21 mouse cellular contexts compared by ENCODE assay signal in genomic region chr2:65170256-65170655, GRCm38 (mm10).
DNase-seq lines count a peak whose midpoint lies in the region; ATAC-seq and TF ChIP-seq lines count a peak whose summit lies in the region.
"Had no signal": no experiment of that assay in that cellular context is flagged by ENCODE, and none has a peak within 500 bp of the region (broad histone marks: within the 10 kb centered on the region; RNA-seq: fewer than 3 reads in every experiment).

No protein-coding gene starts in this region.

- no peaks in the 10 kb centered on the region for H3K27me3 ChIP-seq in spleen, adult 2 months (ENCODE audit: control insufficient read depth, insufficient read depth, low read length)
- no peaks in the 10 kb centered on the region for H3K27me3 ChIP-seq in forebrain, embryonic 14.5 days (replicated peaks; ENCODE audit: control insufficient read depth, insufficient read depth, low read length)
- H3K27me3 ChIP-seq: forebrain, embryonic 13.5 days; hindbrain, embryonic 12.5 days; midbrain, embryonic 13.5 days; neural tube, embryonic 15.5 days had no signal

- H3K79me2 ChIP-seq in macrophage (ENCODE audit: inconsistent target): no peaks in the 10 kb centered on the region

- peak overlapping the region; percentile 24; the same call in 1 of the 2 replicates for H3K27ac ChIP-seq in gastrocnemius, adult 2 months
- no peak overlapping the region for H3K27ac ChIP-seq in spleen, adult 2 months (ENCODE audit: insufficient read depth, low read length)
- no peak overlapping the region for H3K27ac ChIP-seq in macrophage
- H3K27ac ChIP-seq in forebrain, embryonic 14.5 days (ENCODE audit: low read depth, low read length): no peak overlapping the region
- H3K27ac ChIP-seq: embryonic facial prominence, embryonic 10.5 days; forebrain, embryonic 13.5 days; hindbrain, embryonic 12.5 days; limb, embryonic 10.5 days; midbrain, embryonic 13.5 days; neural tube, embryonic 15.5 days had no signal

- no peak overlapping the region for H3K9ac ChIP-seq in forebrain, embryonic 14.5 days (ENCODE audit: low read length)
- H3K9ac ChIP-seq: forebrain, embryonic 13.5 days; hindbrain, embryonic 12.5 days; midbrain, embryonic 13.5 days; neural tube, embryonic 15.5 days had no signal

- WGBS in spleen, adult 2 months: 19% methylated on average over 5 of the region's 5 CpGs
- 20% methylated on average over 4 of the region's 5 CpGs for WGBS in macrophage (ENCODE audit: missing documents)
- WGBS in forebrain, embryonic 14.5 days: 94% methylated on average over 5 of the region's 5 CpGs

- peaks cover 2% of the 10 kb centered on the region for H3K4me1 ChIP-seq in spleen, adult 2 months (ENCODE audit: control insufficient read depth, insufficient read depth, insufficient read length)
- H3K4me1 ChIP-seq in forebrain, embryonic 14.5 days (ENCODE audit: control insufficient read depth, insufficient read depth, low read length): no peaks in the 10 kb centered on the region
- H3K4me1 ChIP-seq: forebrain, embryonic 13.5 days; hindbrain, embryonic 12.5 days; midbrain, embryonic 13.5 days; neural tube, embryonic 15.5 days had no signal

- no peaks in the 10 kb centered on the region for H3K9me3 ChIP-seq in forebrain, embryonic 14.5 days (replicated peaks; ENCODE audit: control insufficient read depth, low read length)
- H3K9me3 ChIP-seq: embryonic facial prominence, embryonic 10.5 days; forebrain, embryonic 13.5 days; hindbrain, embryonic 12.5 days; limb, embryonic 10.5 days; midbrain, embryonic 13.5 days; neural tube, embryonic 15.5 days had no signal

- TF ChIP-seq CTCF in gastrocnemius, adult 2 months (IDR thresholded peaks at IDR 0.05): no peak
- TF ChIP-seq CTCF in spleen, adult 2 months (IDR thresholded peaks at IDR 0.05; ENCODE audit: extremely low read depth, insufficient read depth, insufficient read length, insufficient replicate concordance): no peak

- no peak overlapping the region for H3K4me2 ChIP-seq in forebrain, embryonic 14.5 days (ENCODE audit: low read length)
- H3K4me2 ChIP-seq: forebrain, embryonic 13.5 days; hindbrain, embryonic 12.5 days; midbrain, embryonic 13.5 days; neural tube, embryonic 15.5 days had no signal

- H3K4me3 ChIP-seq in gastrocnemius, adult 2 months: peak overlapping the region; percentile 57; the same call in 1 of the 2 replicates
- peak overlapping the region; percentile 10; the same call in 1 of the 2 replicates for H3K4me3 ChIP-seq in spleen, adult 2 months (ENCODE audit: extremely low read depth, insufficient read depth, insufficient read length)
- H3K4me3 ChIP-seq in macrophage (ENCODE audit: inconsistent target): peak overlapping the region; percentile 35
- no peak overlapping the region for H3K4me3 ChIP-seq in forebrain, embryonic 14.5 days (ENCODE audit: low read depth, low read length)
- H3K4me3 ChIP-seq: embryonic facial prominence, embryonic 10.5 days; forebrain, embryonic 13.5 days; hindbrain, embryonic 12.5 days; limb, embryonic 10.5 days; midbrain, embryonic 13.5 days; neural tube, embryonic 15.5 days had no signal

- no peaks in the 10 kb centered on the region for H3K36me3 ChIP-seq in spleen, adult 2 months (ENCODE audit: control insufficient read depth, insufficient read depth, low read length)
- no peaks in the 10 kb centered on the region for H3K36me3 ChIP-seq in macrophage (ENCODE audit: inconsistent target)
- H3K36me3 ChIP-seq in forebrain, embryonic 14.5 days (ENCODE audit: control insufficient read depth, insufficient read depth, low read length): no peaks in the 10 kb centered on the region
- H3K36me3 ChIP-seq: embryonic facial prominence, embryonic 10.5 days; hindbrain, embryonic 12.5 days; limb, embryonic 10.5 days; midbrain, embryonic 13.5 days; neural tube, embryonic 15.5 days had no signal

- no peak for ATAC-seq in forebrain, embryonic 14.5 days
- ATAC-seq: forebrain, embryonic 13.5 days; midbrain, embryonic 13.5 days had no signal

- TF ChIP-seq POLR2A in spleen, adult 2 months (IDR thresholded peaks at IDR 0.05; ENCODE audit: low read depth, low read length): no peak

- no peak for DNase-seq in gastrocnemius, adult 2 months
- no peak for DNase-seq in gastrocnemius, postnatal 4 days (ENCODE audit: low spot score in 2 of 2)
- no peak for DNase-seq in spleen, adult 2 months (ENCODE audit: low read depth in 1 of 2, low spot score in 2 of 2)
- DNase-seq in spleen, postnatal 36 days (ENCODE audit: low spot score in 2 of 2): no peak
- no peak for DNase-seq in layer of hippocampus, adult 11-12 months (ENCODE audit: low spot score)
- DNase-seq in forebrain, embryonic 14.5 days (ENCODE audit: low spot score): no peak
- DNase-seq in urinary bladder, postnatal 10 days (ENCODE audit: low spot score): no peak
- DNase-seq: adrenal gland, postnatal 10 days; cerebellum, adult 11-12 months; cerebellum, postnatal 36 days; heart, adult 18-20 months; lung, adult 18-20 months; lung, postnatal 36 days; thymus, adult 18-20 months had no signal

- intact Hi-C loops in gastrocnemius, adult 2 months (cut with DNase I): no loop called here
